Mouse (Mus musculus) skeletal muscle tissue, adult 2 months (tissue): ENCODE data around the gene Cytl1.
A peak's percentile ranks its signal among the peaks of the same experiment; 100 is the strongest.

Source experiments
- DNase-seq: peaks from one replicate; pipeline ENCODE4 v3.0.0-alpha.2; 2012; ENCODE audit warnings: low read depth, low spot score

The Cytl1 gene

GRCm38 (mm10) chr5:37769031-37769430, 33.7 kb downstream of the Cytl1 start:
- no peak for DNase-seq

DNA sequence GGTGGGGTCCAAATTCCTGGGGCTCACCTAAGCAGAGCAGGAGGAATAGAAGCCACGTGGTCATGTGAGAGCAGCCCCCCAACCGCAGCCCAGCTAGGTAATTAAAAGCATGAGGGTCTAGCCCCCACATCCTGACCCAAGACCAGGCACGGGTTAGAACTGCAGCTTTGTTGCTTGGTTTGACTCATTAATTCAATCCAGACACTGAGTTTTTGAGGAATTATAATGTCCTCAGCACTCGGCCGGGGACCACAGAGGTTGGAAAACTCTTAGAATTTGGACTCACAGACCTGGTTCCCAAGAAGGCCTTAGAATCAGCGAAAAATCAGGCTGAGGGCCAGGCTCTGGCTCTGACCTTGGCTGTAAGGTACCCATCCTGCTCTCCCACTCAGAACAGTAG, 35.6 kb downstream of the Cytl1 start:
- no peak for DNase-seq

- peak; percentile 12 for DNase-seq
These were observed 38.7 kb downstream of the Cytl1 start for GRCm38 (mm10) chr5:37774011-37774410.

- no peak for DNase-seq
These were observed 40.4 kb downstream of the Cytl1 start for GRCm38 (mm10) chr5:37775681-37776080.

GRCm38 (mm10) chr5:37783306-37783705, 48.0 kb downstream of the Cytl1 start:
- no peak for DNase-seq

- DNase-seq, result peak; percentile 59
These were observed 49.6 kb downstream of the Cytl1 start for GRCm38 (mm10) chr5:37784847-37785391.
